Mouse (Mus musculus) heart, adult 18-20 months (tissue): Measurements from ENCODE around the gene Dnaaf1. TPM values are rescaled to one million over a fixed set of nuclear protein-coding genes. Genes with fewer than 3 reads are reported as not detected.
A peak's percentile ranks its signal among the peaks of the same experiment; 100 is the strongest.

Source experiments
- DNase-seq, 2 experiments: peaks; one replicate each; pipeline ENCODE4 v3.0.0; 2021 to 2022; ENCODE audit warnings: mixed read lengths in 1 of 2
- total RNA-seq, 2 experiments: library from RNA; stranded (reverse); gene quantifications; 2 replicates each; pipeline ENCODE4 v1.2.3; 2021

Dnaaf1 gene
- total RNA-seq, 2 experiments from 2014 or later, result 0.15 TPM; not detected in 1

DNA sequence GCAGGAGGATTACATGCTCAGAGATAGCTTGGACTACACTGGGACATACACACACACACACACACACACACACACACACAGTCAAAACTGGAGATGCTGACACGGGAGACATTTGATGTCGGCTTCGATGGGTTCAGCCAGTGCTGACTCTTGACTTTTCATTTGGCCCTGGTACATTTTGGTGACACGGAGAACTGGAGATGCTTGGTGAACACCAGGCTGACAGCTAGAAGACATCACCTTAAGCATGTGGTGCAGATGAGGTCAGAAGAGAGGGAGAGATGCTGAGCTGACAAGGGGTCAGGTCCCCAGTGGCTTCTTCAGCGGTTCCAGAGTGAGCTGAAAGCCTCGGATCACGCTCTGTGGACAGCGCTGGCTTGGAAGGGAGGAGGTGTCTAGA lies 48.0 kb downstream of the Dnaaf1 start:
- DNase-seq, result no peak

DNA sequence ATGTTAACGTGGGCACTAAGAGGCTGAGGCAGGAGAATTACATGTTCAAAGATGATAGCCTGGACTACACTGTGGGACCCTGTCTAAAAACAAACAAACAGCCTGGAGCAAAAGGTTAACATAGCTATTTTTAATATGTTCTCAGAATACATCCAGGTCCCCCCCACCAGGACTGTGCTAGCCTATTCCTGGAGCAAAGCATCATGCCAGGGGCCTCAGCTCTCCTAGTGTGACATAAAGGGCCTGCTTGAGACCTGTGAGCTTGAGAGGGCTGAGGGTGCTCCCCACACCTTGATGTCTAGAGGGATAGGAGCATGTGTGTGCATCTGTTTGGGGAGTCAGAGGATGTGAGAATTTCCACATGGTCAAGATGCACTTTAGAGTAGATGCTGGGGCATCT lies 48.7 kb downstream of the Dnaaf1 start:
- DNase-seq, result no peak

DNA sequence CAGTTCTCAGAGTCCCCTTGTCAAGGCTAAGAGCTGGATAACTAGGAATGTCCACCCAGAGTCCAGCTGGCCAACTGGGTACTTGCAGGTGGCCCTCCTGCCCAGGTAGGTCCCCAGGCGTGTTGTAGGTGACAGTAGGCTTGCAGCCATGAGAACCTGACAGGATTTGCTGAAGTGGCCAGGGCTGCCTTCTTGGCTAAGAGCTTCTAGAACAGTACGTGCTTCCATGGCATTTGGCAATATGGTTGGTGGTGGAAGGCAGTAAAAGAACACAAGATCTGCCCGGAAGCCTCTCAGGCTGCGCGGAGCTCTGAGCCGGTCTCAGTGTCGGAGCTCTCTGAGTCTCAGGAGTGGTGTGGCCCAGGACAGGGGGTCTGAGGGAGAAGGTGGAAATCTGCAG lies 49.9 kb downstream of the Dnaaf1 start:
- DNase-seq, result no peak

DNA sequence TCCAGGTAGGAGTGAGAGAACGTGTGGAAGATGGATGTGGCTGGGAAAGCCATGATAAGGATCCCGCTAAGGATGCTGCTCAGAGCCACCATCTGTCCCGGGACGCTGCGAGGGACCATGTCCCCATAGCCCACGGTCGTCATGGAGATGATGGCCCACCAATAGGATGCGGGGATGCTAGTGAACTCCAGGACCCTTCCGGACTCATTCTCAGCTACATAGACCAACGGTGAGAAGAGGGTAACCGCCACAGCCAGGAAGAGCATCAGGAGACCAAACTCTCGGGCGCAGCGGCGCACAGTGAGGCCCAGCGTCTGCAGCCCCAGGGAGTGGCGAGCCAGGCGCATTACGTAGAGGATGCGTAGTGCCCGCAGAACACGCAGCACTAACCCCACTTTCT lies 50.8 kb downstream of the Dnaaf1 start:
- DNase-seq, result no peak

DNA sequence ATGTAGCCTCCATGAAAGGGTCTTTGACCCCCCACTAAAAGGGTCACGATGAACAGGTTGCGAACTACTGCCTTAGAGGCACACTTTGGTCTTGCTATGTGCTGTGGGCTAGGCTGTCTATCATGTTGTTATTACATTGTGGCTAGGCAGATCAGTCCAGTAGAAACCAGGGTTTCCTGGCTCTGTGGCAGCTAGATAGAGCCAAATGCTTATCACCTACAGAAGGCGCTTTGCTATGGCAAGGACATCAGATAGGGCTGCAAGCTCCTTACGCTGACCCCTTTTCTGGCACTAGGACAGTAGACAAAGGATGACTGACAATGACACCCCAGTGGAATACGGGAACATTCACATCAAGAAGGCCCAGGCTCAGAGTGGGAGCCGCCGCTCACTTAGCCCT lies 52.2 kb downstream of the Dnaaf1 start:
- DNase-seq, result no peak

DNA sequence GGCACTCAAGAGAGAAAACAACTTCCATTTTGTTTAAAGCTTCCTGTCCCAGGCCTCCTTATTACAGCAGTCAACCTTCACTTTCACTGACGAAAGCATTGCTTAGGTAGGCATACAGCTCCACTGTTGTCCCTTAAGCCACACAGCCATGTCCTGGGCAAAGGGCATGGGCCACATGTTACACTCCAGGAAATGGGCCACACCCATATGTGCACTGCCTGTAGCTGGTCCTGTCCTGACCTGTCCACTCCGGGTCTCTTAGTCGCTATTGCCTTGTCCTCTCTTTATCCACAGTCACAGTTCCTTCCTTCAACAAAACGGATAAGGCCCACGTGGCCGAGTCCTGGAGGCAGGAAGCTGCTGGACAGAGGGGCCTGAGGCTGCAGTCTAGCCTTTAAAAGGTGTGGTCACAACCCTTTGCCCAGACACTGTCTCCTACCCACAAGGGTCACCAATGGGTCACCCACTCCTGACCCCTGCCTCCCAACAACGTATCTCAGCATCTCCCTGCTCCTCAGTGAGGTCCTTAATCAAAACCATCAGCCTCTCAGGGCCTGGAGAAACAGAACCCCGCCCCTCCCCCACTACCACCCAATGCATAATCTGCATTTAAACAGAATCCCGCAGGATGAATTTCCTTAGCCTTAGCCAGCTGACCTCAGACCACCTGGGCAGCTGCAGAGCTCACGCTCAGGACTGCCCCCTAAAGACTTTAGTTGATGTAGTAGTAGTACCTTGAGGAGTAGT lies 52.8 kb downstream of the Dnaaf1 start:
- no peak for DNase-seq

DNA sequence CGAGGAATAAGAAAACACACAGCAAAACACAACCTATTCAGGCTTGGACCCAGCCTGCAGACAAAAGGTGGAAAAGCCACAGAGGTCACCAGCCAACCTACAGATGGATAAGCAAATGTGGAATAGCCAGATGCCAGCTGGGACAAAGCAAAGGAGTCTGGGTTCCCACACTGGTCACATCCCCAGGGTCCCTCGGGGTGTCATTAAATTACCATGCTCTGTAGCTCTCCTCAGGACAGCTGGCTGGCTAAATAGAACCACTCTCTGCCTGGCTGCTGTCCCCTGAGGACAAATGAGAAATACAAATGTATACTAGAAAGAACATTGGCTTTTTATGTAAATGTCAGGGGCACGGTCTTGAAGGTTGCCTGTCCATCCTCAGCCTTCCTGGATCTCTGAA lies 55.8 kb downstream of the Dnaaf1 start:
- no peak for DNase-seq

DNA sequence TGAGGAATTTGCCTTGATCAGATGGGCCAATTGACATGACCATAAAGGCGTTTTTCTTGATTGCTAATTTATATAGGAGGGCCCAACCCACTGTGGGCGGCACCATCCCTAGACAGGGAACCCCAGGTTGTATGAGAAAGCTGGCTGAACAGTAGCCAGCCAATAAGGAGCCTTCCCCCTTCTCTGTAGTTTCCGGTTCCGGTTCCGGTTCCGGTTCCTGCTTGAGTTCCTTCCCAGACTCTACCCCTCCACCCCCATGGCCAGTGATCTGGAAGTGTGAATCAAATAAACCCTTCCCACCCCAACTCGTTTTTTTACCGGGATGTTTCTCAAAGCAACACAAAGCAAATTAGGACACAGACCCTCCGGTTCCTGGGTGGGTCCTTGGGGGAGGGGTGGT lies 57.2 kb downstream of the Dnaaf1 start:
- no peak for DNase-seq

DNA sequence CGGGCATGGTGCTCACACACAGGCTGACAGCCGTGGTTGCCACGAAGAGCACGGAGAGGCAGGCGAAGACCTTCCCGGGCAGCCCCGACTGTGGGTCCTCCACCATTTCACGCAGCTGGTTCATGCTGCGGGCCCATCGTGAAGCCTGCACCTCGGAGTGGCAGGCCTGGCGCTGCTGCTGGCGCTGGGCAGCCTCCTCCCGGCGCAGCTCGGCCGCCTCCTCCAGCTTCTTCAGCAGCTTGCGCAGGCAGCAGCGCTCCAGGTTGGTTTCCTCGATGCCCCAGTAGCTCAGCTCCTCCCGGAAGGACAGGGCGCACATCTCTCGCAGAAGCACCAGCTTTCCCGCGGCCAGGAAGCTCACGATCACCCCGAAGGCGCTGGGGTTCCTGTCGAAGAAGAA lies 57.9 kb downstream of the Dnaaf1 start:
- DNase-seq, result no peak

DNA sequence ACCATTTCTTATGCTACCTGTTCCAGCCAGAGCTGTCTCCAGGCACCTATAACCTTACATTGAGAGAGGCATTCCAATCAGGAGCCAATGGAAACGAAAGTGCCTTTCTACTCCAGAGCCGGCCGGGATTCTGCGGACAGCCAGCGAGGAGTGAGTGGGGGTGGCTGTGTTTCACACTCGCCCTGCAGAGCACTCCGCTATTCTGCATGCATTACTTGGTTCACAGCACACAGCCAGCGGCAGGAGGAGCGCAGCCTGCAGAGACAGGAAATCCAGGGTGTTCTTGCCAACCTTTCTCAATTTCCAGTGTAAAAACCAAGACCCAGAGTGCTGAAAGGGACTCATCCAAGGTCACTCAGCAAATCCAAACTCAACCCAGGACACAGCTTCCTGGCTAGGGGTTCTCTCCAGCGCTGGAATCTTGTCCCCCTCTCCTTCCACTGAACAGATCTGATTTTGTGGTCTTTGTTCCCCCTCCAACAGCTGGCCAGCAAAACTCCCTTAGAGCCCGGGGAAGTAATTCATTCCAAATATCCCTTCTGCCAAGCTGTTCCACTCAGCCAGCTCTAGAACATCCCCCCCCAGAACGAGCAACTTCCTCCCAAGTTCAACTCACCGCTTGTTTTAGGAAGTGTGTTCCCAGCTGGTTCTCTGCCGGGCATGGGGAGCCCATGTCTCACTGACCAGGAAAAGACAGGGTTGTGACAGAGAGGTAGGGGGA lies 59.7 kb downstream of the Dnaaf1 start:
- DNase-seq, result peak; percentile 28 to 47

DNA sequence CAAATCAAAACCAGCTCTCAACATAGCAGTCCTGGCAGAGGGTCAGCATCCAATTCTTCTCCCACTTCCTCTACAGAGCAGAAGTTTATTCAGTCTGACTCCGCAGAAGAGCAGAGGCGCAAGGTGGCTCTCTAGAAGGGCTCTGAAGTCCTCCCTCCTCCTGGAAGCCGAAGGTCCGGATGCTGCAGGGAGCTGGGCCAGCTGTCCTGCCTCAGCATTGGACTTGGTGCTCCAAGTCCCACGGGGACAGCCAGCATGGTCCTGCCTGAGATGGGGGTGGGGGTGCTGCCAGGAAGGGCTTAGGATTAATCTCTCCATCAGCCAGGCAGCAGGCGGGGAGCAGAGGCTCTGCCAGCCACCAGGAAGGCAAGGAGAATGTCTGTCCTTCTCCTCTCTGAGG lies 60.3 kb downstream of the Dnaaf1 start, which contains the start of gene Kcng4:
Gene Kcng4 (minus strand): TSS at position 303 of the 400 bp plus-strand sequence.
- peak in 1 of 2 experiments; percentile 30 for DNase-seq

DNA sequence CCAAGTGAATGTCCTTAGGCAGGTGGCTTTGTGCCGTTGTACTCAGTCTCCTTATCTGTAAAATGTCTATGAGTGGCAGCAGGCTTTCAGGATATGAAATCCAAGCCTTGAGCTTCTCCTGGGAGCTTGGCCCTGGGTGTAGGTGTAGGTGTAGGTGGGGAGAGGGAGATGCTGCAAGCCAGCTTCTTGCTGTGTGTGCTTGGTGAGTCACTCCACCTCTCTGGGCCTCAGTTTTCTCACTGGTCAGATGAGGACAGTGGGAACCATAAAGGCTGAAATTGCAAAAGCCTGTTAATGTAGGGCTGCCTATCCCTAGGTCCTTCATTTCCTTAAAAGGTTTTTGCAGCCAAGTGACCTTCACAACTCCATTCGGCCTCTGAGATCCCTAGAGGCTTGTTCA lies 60.9 kb downstream of the Dnaaf1 start:
- no peak for DNase-seq

DNA sequence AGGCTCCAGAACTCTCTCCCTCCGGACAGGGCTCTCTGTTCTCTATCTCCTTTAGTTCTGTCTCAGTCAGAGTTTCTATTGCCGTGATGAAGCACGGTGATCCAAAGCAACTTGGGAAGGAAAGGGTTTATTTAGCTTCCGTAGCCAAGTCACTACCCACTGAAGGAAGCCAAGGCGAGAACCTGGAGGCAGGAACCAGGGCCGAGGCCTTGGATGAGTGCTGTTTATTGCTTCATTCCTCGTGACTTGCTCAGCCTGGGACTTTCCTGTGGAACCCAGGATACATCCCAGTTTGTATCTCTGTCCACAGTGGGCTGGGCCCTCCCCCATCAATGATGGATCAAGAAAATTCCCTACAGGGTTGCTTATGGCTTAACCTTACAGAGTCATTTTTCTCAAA lies 61.7 kb downstream of the Dnaaf1 start:
- DNase-seq, result no peak

DNA sequence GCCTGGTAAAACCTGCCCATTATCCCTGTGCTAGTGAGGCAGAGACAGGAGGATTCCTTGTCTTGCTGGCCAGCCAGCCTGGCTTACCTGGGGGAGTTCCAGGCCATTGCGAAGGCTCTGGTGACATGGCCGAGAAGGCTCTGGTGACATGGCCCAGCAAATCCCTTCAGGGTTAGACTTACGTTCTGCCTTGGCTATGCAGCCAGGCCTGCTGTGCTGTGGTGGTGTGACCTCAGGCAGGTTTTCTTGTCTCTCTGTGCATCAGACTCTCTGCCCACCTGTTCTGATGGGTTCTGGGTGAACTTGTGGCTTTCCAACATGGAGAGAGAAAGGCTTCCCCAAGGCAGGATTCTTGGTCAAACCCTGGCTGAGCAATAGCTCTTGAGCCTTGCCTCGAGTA lies 62.3 kb downstream of the Dnaaf1 start:
- DNase-seq, result no peak

DNA sequence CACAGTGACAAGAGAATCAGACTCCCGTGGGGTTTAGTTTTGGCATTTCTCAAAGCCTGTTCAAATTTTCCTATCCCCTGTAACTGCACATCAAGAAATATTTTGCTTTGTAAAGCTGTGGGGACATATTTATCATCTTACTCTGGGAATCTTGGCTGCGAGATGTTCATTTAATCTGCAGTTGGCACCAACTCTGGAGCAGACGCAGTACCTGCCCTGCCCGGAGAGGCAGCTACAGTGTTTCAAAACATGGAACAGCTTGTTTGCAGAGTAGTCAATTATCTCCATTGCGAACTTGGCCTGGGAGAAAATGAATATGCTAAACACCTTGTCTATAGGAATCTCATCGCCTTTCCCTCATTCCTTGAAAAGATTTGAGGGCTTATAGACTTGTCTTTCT lies 63.2 kb downstream of the Dnaaf1 start:
- DNase-seq, result no peak

DNA sequence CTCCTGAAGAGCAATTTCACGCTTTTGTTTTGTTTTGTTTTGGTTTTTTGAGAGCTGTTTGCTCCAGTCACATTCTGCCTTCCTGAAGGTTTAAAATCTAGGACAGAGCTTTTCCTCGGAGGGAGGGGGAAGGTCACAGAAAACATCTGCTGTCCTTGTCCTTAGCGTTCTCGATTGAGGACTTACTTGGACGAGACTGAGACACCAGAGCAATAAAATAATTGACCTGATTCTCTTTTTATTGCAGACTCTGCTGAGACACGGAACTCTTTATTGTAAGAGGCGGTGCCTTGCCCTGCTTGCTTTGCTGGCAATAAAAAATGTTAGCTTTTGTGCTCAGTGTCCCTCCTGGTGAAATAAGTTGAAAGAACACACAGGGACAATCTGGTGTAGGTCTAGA lies 64.8 kb downstream of the Dnaaf1 start:
- no peak for DNase-seq

DNA sequence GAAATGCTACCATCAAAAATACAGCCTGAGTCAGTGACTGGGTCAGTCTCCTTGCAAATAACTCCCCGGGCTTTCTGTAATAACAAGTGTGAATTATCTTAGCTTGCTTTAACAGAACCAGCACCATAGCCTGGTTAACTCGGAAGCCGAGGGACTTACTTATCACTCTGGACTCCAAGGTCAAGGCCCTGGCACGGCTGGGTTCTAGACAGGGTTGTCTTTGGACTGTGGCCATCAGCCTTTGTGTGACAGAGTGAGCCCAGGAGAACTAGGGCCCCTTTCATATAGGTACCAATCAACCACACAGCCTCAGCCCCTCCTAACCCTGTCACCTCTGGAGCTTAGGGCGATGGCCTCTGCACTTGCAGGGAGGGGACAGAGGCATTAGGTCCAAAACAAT lies 66.0 kb downstream of the Dnaaf1 start:
- DNase-seq, result no peak

DNA sequence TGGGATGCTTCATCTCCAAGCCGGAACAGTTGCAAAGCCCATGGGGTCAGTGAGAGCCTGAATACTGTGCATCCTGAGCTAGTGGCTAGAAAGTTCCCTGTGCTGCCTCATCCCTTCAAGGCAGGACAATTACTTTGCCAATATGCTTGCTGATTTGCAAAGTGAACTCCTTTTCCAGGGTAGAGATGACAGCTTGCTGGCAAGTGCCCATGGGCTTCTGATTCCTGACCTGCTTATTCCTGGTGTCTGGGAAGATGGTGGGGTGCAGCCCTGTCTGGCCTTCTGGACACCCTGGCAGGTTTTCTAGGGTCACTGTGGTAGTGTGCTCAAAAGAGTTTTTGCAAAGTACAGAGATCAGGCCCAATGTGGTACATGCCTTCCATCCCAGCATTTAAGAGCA lies 67.9 kb downstream of the Dnaaf1 start:
- DNase-seq, result no peak

DNA sequence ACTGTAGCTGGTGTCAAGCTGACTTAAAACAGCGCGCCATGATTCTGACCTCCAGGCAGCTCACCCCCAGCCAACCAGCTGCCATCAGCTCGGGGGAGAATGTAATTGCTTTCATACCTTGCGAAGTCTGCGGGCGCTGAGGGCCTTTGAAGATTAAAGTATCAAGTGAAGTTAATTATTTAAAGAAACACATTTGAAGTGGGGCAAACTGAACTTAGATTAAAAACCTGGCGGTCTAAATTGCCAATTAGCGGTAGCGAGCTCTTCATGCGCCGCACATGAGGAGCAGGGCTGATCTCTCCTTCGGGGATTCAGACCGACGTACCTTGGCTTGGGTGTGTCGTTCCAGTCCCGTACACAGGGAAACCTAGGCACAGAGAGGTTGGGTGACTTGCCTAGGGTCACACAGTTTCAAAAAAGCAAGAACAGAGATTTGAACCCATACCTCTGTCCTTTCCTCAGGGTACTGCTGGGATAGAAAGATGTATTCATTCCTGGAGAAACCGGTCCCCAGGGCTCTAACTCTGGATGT lies 69.5 kb downstream of the Dnaaf1 start:
- no peak for DNase-seq

DNA sequence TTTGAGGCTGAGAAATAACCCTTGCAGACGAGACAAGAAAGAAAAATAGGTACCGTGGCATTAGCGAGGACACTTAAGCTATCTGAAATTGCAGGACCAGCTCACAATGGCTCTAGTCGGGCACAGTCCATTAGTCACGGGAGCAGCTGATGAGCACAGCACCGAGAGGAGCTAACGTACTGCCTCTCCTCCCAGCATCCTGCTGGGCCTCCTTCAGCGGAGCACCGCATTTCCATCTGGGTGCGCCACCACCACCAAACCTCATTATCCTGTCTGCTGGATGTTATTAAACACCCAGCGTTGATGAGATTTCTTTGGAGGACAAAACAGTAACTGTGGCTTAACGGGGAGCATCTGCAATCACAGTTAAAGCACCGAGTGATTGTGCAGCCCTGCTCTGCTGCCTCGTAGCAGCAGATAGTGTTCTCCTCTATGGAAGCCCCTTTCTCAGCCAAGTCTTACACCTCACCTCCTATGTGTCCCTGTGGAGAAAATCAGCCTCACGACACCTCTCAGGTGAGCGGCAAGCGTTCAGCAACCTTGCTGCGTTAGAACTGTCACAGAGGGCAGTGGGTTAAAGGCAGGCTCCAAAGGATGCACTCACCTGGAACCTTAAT lies 70.1 kb downstream of the Dnaaf1 start:
- DNase-seq, result no peak

DNA sequence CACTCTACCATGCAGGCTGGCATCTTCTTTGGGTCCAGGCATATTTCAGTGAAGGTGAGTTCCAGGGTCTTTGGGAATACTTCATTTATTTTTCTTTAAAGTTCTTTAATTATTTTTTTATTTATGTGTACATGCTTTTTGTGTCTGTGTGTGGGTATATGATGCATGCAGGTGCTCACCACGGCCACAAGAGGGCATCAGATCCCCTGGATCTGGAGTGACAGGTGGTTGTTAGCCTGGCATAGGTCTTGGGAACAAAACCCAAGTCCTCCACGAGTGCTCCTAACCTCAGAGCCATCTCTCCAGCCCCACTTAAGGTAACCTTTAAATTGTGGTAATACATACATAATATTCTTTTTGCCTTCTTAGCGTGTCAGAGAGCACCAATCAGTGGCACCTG lies 71.2 kb downstream of the Dnaaf1 start:
- no peak for DNase-seq

DNA sequence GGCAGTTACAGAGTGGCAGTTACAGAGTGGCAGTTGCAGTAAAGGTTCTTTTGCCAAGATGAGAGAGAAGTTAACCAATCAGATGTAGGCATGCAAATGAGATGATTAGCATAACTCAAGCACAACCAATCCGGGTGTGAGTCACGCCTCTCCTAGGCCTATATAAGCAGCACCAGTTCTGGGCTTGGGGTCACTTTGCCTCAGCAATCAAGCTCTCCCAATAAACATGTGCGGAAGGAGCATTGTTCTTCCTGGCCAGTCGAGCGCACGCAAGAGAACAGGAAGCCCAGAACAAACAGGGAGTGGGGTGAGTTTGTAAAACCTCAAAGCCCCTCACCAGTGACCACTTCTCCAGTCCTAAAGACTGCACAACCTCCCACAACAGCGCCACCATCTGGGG lies 71.8 kb downstream of the Dnaaf1 start:
- no peak for DNase-seq
